Mouse (Mus musculus) brain, embryonic 14.5 days (tissue): ENCODE data around the gene Cpm.

Source experiments
- CTCF ChIP-seq: fragments of 200-500 bp; IDR thresholded peaks from 2 replicates; pipeline ENCODE4 v1.5.1; 2012; ENCODE audit warnings: inconsistent platforms, mild to moderate bottlenecking, moderate library complexity, borderline replicate concordance; ENCODE audit not compliant: insufficient read depth, insufficient read length; ENCODE audit errors: extremely low read depth
- POLR2A ChIP-seq: fragments of 200-500 bp; IDR thresholded peaks from 2 replicates; pipeline ENCODE4 v1.6.1; 2012; ENCODE audit warnings: mild to moderate bottlenecking, inconsistent platforms, borderline replicate concordance; ENCODE audit not compliant: poor library complexity, insufficient read depth, insufficient read length, severe bottlenecking; ENCODE audit errors: extremely low read depth

DNA sequence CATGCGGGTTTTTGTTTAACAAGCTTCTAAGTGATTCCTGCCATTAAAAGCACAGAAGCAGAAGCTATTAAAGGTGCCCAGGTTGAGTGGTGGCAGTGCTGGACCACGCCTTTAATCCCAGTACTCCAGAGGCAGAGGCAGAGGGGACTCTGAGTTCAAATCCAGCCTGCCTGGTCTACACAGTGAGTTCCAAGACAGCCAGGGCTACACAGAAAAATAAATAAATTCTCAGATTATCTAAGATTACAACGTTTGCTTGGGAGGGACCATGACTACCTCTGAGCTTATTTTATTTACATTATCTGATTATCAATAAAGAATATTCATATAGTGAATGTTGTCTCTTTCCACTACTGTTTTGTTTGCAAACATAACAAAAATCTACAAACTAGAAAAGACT lies 57.7 kb downstream of the Cpm start:
- no peak for TF ChIP-seq CTCF
- no peak for TF ChIP-seq POLR2A
